Mouse (Mus musculus) small intestine, adult 2 months (tissue): ENCODE measurements at regions not wholly inside any gene's neighbourhood (a gene's known extent, or its start where the extent isn't known, plus 50 kb on each side); places are given as distances from the start of the nearest gene placed in this dataset.
A peak's percentile ranks its signal among the peaks of the same experiment; 100 is the strongest.

Source experiments
- CTCF ChIP-seq: fragments of 200-500 bp; IDR thresholded peaks from 2 replicates; pipeline ENCODE4 v1.5.1; 2012; ENCODE audit warnings: low read depth, mild to moderate bottlenecking, control low read depth, inconsistent platforms, low read length, moderate library complexity, mixed read lengths; ENCODE audit not compliant: insufficient replicate concordance, insufficient read length; ENCODE audit errors: extremely low read depth
- POLR2A ChIP-seq: fragments of 200-500 bp; IDR thresholded peaks from 2 replicates; pipeline ENCODE4 v1.6.1; 2012; ENCODE audit warnings: low read depth, mild to moderate bottlenecking, control low read depth, inconsistent platforms, low read length, moderate library complexity

DNA sequence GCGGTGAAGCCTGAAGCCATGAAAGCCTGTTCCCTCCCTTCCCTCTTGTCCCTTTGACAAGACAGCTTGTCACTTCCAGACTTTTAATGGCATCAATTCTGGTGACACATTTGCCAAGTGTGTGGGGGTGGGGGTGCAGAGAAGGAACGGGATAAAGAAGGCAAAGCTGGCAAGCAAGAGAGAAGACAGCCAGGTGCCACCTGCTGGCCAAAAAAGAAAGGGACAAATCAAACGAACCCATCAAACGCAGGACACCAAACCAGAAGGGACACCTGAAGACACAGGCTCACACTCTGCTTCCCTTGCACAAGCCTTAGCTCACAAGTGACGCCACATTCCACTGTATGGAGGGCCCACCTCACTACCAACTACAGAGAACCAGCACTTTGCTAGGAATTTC, 197.0 kb upstream of the Klf14 start:
- TF ChIP-seq POLR2A (no peak), CTCF (peak; percentile 79; the same call in 1 of the 2 replicates)
